15 mouse cellular contexts compared by ENCODE assay signal in genomic region chr7:119363552-119364267, GRCm38 (mm10).
DNase-seq lines count a peak whose midpoint lies in the region; ATAC-seq lines count a peak whose summit lies in the region.
"Had no signal": no experiment of that assay in that cellular context is flagged by ENCODE, and none has a peak within 500 bp of the region (broad histone marks: within the 10 kb centered on the region; RNA-seq: fewer than 3 reads in every experiment).

No protein-coding gene starts in this region.

- ATAC-seq in forebrain, embryonic 11.5 days (replicated peaks; ENCODE audit: low FRiP score), result peak; percentile 28
- peak; percentile 81 for ATAC-seq in hindbrain, embryonic 15.5 days (ENCODE audit: low FRiP score, low read depth)
- ATAC-seq in neural tube, embryonic 12.5 days (ENCODE audit: low FRiP score, low read depth), result peak; percentile 34
- no peak for ATAC-seq in erythroid progenitor cell, adult 5-6 weeks (replicated peaks; ENCODE audit: low FRiP score, poor library complexity, severe bottlenecking)
- no peak for ATAC-seq in frontal cortex, adult (ENCODE audit: low TSS enrichment)

- H3K4me1 ChIP-seq in forebrain, embryonic 11.5 days (replicated peaks; ENCODE audit: control insufficient read depth, insufficient read depth, low read length), result peaks cover 2% of the 10 kb centered on the region; the same call in 1 of the 2 replicates
- peaks cover 13% of the 10 kb centered on the region; the same call in 1 of the 2 replicates for H3K4me1 ChIP-seq in hindbrain, embryonic 15.5 days (replicated peaks)
- H3K4me1 ChIP-seq in neural tube, embryonic 12.5 days, result no peaks in the 10 kb centered on the region
- H3K4me1 ChIP-seq: kidney, embryonic 15.5 days; liver, embryonic 15.5 days had no signal

- H3K4me2 ChIP-seq in forebrain, embryonic 11.5 days (ENCODE audit: low read depth, low read length, severe bottlenecking), result no peak overlapping the region
- H3K4me2 ChIP-seq in hindbrain, embryonic 15.5 days, result no peak overlapping the region
- no peak overlapping the region for H3K4me2 ChIP-seq in neural tube, embryonic 12.5 days (replicated peaks)
- H3K4me2 ChIP-seq: kidney, embryonic 15.5 days; liver, embryonic 15.5 days had no signal

- no peaks in the 10 kb centered on the region for H3K36me3 ChIP-seq in forebrain, embryonic 11.5 days (ENCODE audit: control insufficient read depth, insufficient read depth, low read length)
- H3K36me3 ChIP-seq in hindbrain, embryonic 15.5 days, result no peaks in the 10 kb centered on the region
- H3K36me3 ChIP-seq in neural tube, embryonic 12.5 days, result no peaks in the 10 kb centered on the region
- H3K36me3 ChIP-seq: kidney, embryonic 15.5 days; liver, embryonic 15.5 days had no signal

- H3K27ac ChIP-seq in forebrain, embryonic 11.5 days (ENCODE audit: low read depth, low read length), result no peak overlapping the region
- no peak overlapping the region for H3K27ac ChIP-seq in hindbrain, embryonic 15.5 days (replicated peaks)
- no peak overlapping the region for H3K27ac ChIP-seq in neural tube, embryonic 12.5 days
- H3K27ac ChIP-seq: heart, adult 2 months; kidney, embryonic 15.5 days; liver, embryonic 15.5 days; stomach, postnatal 0 days had no signal

- DNase-seq in cerebellum, postnatal 10 days, result peak; percentile 6 to 23
- DNase-seq in cerebellum, adult 11-12 months, result no peak
- DNase-seq in forebrain, embryonic 11.5 days (ENCODE audit: low spot score), result peak; percentile 74
- no peak for DNase-seq in lung, postnatal 4 days
- DNase-seq: adrenal gland, postnatal 25 days; cerebellum, adult 18-20 months; heart, adult 2 months; right cerebral cortex, postnatal 25 days had no signal

- no peaks in the 10 kb centered on the region; the same call in 1 of the 2 replicates for H3K27me3 ChIP-seq in forebrain, embryonic 11.5 days (ENCODE audit: control insufficient read depth, insufficient read depth, low read length)
- H3K27me3 ChIP-seq in hindbrain, embryonic 15.5 days, result no peaks in the 10 kb centered on the region
- no peaks in the 10 kb centered on the region for H3K27me3 ChIP-seq in neural tube, embryonic 12.5 days (replicated peaks)
- H3K27me3 ChIP-seq: kidney, embryonic 15.5 days; liver, embryonic 15.5 days had no signal

- 29% methylated on average over 5 of the region's 5 CpGs for WGBS in forebrain, embryonic 11.5 days
- WGBS in hindbrain, embryonic 15.5 days, result 37% methylated on average over 5 of the region's 5 CpGs
- 60% methylated on average over 5 of the region's 5 CpGs for WGBS in neural tube, embryonic 12.5 days

- H3K9ac ChIP-seq in forebrain, embryonic 11.5 days (ENCODE audit: low read length), result no peak overlapping the region
- no peak overlapping the region for H3K9ac ChIP-seq in hindbrain, embryonic 15.5 days
- no peak overlapping the region for H3K9ac ChIP-seq in neural tube, embryonic 12.5 days
- H3K9ac ChIP-seq: kidney, embryonic 15.5 days; liver, embryonic 15.5 days had no signal

- no peaks in the 10 kb centered on the region for H3K9me3 ChIP-seq in forebrain, embryonic 11.5 days (ENCODE audit: control insufficient read depth, low read length)
- H3K9me3 ChIP-seq in hindbrain, embryonic 15.5 days, result no peaks in the 10 kb centered on the region
- no peaks in the 10 kb centered on the region for H3K9me3 ChIP-seq in neural tube, embryonic 12.5 days
- H3K9me3 ChIP-seq: kidney, embryonic 15.5 days; liver, embryonic 15.5 days had no signal

- no peak overlapping the region for H3K4me3 ChIP-seq in forebrain, embryonic 11.5 days (ENCODE audit: low read depth, low read length)
- no peak overlapping the region for H3K4me3 ChIP-seq in hindbrain, embryonic 15.5 days
- H3K4me3 ChIP-seq in neural tube, embryonic 12.5 days, result no peak overlapping the region
- H3K4me3 ChIP-seq: heart, adult 2 months; kidney, embryonic 15.5 days; liver, embryonic 15.5 days had no signal

Comparison
In these comparisons a context has a peak if more than half of its experiments do, and no peak if none do; other contexts are left out.
1. DNase-seq: peak in cerebellum, postnatal 10 days (2 of 2) and forebrain, embryonic 11.5 days (single experiment); none in cerebellum, adult 11-12 months (single experiment) and lung, postnatal 4 days (0 of 2).
2. ATAC-seq: peak in forebrain, embryonic 11.5 days (single experiment), hindbrain, embryonic 15.5 days (single experiment) and neural tube, embryonic 12.5 days (single experiment); none in erythroid progenitor cell, adult 5-6 weeks (single experiment) and frontal cortex, adult (single experiment).